7 mouse cellular contexts compared by ENCODE assay signal in genomic region chr1:184726576-184727300, GRCm38 (mm10). TPM values are rescaled to one million over a fixed set of nuclear protein-coding genes. Genes with fewer than 3 reads are reported as not detected.
DNase-seq lines count a peak whose midpoint lies in the region; ATAC-seq and TF ChIP-seq lines count a peak whose summit lies in the region.

No protein-coding gene starts in this region.

- DNase-seq in kidney, postnatal 0 days (ENCODE audit: low spot score) = no peak
- no peak for DNase-seq in kidney, postnatal 36 days
- DNase-seq in right cerebral cortex, postnatal 10 days (ENCODE audit: low spot score in 2 of 2) = no peak
- DNase-seq in adrenal gland, postnatal 25 days = no peak

- 16% methylated on average over 16 of the region's 16 CpGs for WGBS in kidney, postnatal 0 days
- WGBS in embryonic facial prominence, embryonic 15.5 days = 23% methylated on average over 16 of the region's 16 CpGs
- WGBS in intestine, embryonic 15.5 days = 11% methylated on average over 16 of the region's 16 CpGs
- WGBS in neural tube, embryonic 13.5 days = 5% methylated on average over 16 of the region's 16 CpGs

- peak overlapping the region; percentile 80; the same call in 1 of the 2 replicates for H3K4me2 ChIP-seq in kidney, postnatal 0 days (ENCODE audit: low read length)
- peak overlapping the region; percentile 56 for H3K4me2 ChIP-seq in embryonic facial prominence, embryonic 15.5 days (replicated peaks)
- peak overlapping the region; percentile 82 for H3K4me2 ChIP-seq in intestine, embryonic 15.5 days (replicated peaks)
- H3K4me2 ChIP-seq in neural tube, embryonic 13.5 days = peak overlapping the region; percentile 62; the same call in 1 of the 2 replicates

- no peak overlapping the region for H3K27ac ChIP-seq in kidney, postnatal 0 days
- no peak overlapping the region for H3K27ac ChIP-seq in embryonic facial prominence, embryonic 15.5 days (replicated peaks)
- H3K27ac ChIP-seq in intestine, embryonic 15.5 days = 0 out of 2 replicates have a peak overlapping the region, but pooled peaks have one; percentile 32
- H3K27ac ChIP-seq in neural tube, embryonic 13.5 days (replicated peaks) = no peak overlapping the region

- no peak for ATAC-seq in kidney, postnatal 0 days (replicated peaks; ENCODE audit: low FRiP score, low read depth)
- ATAC-seq in embryonic facial prominence, embryonic 15.5 days (ENCODE audit: insufficient number of reproducible peaks, low FRiP score, low TSS enrichment, low read depth) = no peak
- ATAC-seq in intestine, embryonic 15.5 days = no peak
- ATAC-seq in neural tube, embryonic 13.5 days (ENCODE audit: low read depth) = no peak; the same call in 1 of the 2 replicates

- no peak overlapping the region for H3K4me3 ChIP-seq in kidney, postnatal 0 days (replicated peaks; ENCODE audit: low read depth, low read length)
- no peak overlapping the region for H3K4me3 ChIP-seq in embryonic facial prominence, embryonic 15.5 days (replicated peaks)
- H3K4me3 ChIP-seq in intestine, embryonic 15.5 days (replicated peaks) = peak overlapping the region; percentile 70
- H3K4me3 ChIP-seq in neural tube, embryonic 13.5 days = peak overlapping the region; percentile 39; the same call in 1 of the 2 replicates

- TF ChIP-seq CTCF in kidney, postnatal 0 days (IDR thresholded peaks at IDR 0.05; ENCODE audit: low read depth) = no peak

- H3K27me3 ChIP-seq in kidney, postnatal 0 days (ENCODE audit: insufficient read depth, low read length) = peaks cover 87% of the 10 kb centered on the region
- H3K27me3 ChIP-seq in embryonic facial prominence, embryonic 15.5 days = peaks cover 93% of the 10 kb centered on the region
- H3K27me3 ChIP-seq in intestine, embryonic 15.5 days (replicated peaks) = peaks cover 37% of the 10 kb centered on the region
- H3K27me3 ChIP-seq in neural tube, embryonic 13.5 days = peaks cover 100% of the 10 kb centered on the region

- H3K36me3 ChIP-seq in kidney, postnatal 0 days (ENCODE audit: insufficient read depth, low read length) = no peaks in the 10 kb centered on the region
- H3K36me3 ChIP-seq in embryonic facial prominence, embryonic 15.5 days = no peaks in the 10 kb centered on the region
- H3K36me3 ChIP-seq in intestine, embryonic 15.5 days = no peaks in the 10 kb centered on the region
- H3K36me3 ChIP-seq in neural tube, embryonic 13.5 days = no peaks in the 10 kb centered on the region

- peaks cover 13% of the 10 kb centered on the region; the same call in 1 of the 2 replicates for H3K4me1 ChIP-seq in kidney, postnatal 0 days (replicated peaks; ENCODE audit: insufficient read depth, low read length)
- peaks cover 25% of the 10 kb centered on the region for H3K4me1 ChIP-seq in embryonic facial prominence, embryonic 15.5 days
- H3K4me1 ChIP-seq in intestine, embryonic 15.5 days (replicated peaks) = peaks cover 32% of the 10 kb centered on the region
- peaks cover 19% of the 10 kb centered on the region for H3K4me1 ChIP-seq in neural tube, embryonic 13.5 days (replicated peaks)

- no peaks in the 10 kb centered on the region for H3K9me3 ChIP-seq in kidney, postnatal 0 days (replicated peaks; ENCODE audit: low read length)
- no peaks in the 10 kb centered on the region for H3K9me3 ChIP-seq in embryonic facial prominence, embryonic 15.5 days (replicated peaks)
- no peaks in the 10 kb centered on the region for H3K9me3 ChIP-seq in intestine, embryonic 15.5 days
- no peaks in the 10 kb centered on the region for H3K9me3 ChIP-seq in neural tube, embryonic 13.5 days

- no peak overlapping the region for H3K9ac ChIP-seq in kidney, postnatal 0 days (ENCODE audit: low read depth, low read length)
- H3K9ac ChIP-seq in embryonic facial prominence, embryonic 15.5 days = no peak overlapping the region
- H3K9ac ChIP-seq in intestine, embryonic 15.5 days = peak overlapping the region; percentile 92
- no peak overlapping the region for H3K9ac ChIP-seq in neural tube, embryonic 13.5 days

RNA-seq across cellular contexts. Expression of gene Hlx, which starts 5.7 kb away (rescaled TPM):
- 12.1 and 12.7 TPM in 2 replicates for polyA plus RNA-seq in kidney, postnatal 0 days (2015; fragmentation: Nextera tagmentation; extraction: Ambion mirVana)
- polyA plus RNA-seq in embryonic facial prominence, embryonic 15.5 days (2015; fragmentation: Nextera tagmentation; extraction: Ambion mirVana) = 18.6 and 21.0 TPM in 2 replicates
- 46.6 and 52.3 TPM in 2 replicates for polyA plus RNA-seq in intestine, embryonic 15.5 days (2015; fragmentation: Nextera tagmentation; extraction: Ambion mirVana)
- polyA plus RNA-seq in neural tube, embryonic 13.5 days (2015; fragmentation: Nextera tagmentation; extraction: Ambion mirVana) = 4.1 and 5.1 TPM in 2 replicates
- 10.6 and 12.8 TPM in 2 replicates for total RNA-seq in adrenal gland, postnatal 25 days (2021)

Comparison
In these comparisons a context has a peak if more than half of its experiments do, and no peak if none do; other contexts are left out.
1. H3K4me3 ChIP-seq: peak in intestine, embryonic 15.5 days (single experiment) and neural tube, embryonic 13.5 days (single experiment); none in kidney, postnatal 0 days (single experiment) and embryonic facial prominence, embryonic 15.5 days (single experiment).
2. Peak in every context shown above with its lines, with median percentiles within 50 percentile points of each other: H3K4me2 ChIP-seq.